Mouse (Mus musculus) forebrain, embryonic 11.5 days (tissue): ENCODE measurements around the gene Psmd4. TPM values are rescaled to one million over a fixed set of nuclear protein-coding genes. Genes with fewer than 3 reads are reported as not detected.

Experiments used
- ATAC-seq: fragments of 200-750 bp; cut with Nextera tagmentation; replicated peaks from 2 replicates; pipeline ENCODE4 v1.8.0; 2017; ENCODE audit warnings: moderate TSS enrichment; ENCODE audit not compliant: low FRiP score
- DNase-seq: peaks from one replicate; pipeline ENCODE4 v3.0.0-alpha.2; 2017; ENCODE audit warnings: low spot score
- H3K27ac ChIP-seq: fragments of 300-500 bp; sonication (generic); 2 replicates; pipeline ENCODE4 v1.5.1; 2014; ENCODE audit warnings: low read depth, low read length
- H3K27me3 ChIP-seq: fragments of 300-500 bp; sonication (generic); 2 replicates; pipeline ENCODE4 v1.6.1; 2014; ENCODE audit warnings: mild to moderate bottlenecking, low read length, mixed read lengths; ENCODE audit not compliant: control insufficient read depth, insufficient read depth
- H3K36me3 ChIP-seq: fragments of 300-500 bp; sonication (generic); 2 replicates; pipeline ENCODE4 v1.6.1; 2014; ENCODE audit warnings: mild to moderate bottlenecking, low read length, moderate library complexity, mixed read lengths; ENCODE audit not compliant: control insufficient read depth, insufficient read depth
- H3K4me1 ChIP-seq: fragments of 300-500 bp; sonication (generic); replicated peaks from 2 replicates; pipeline ENCODE4 v1.6.1; 2014; ENCODE audit warnings: low read length, mixed read lengths; ENCODE audit not compliant: control insufficient read depth, insufficient read depth
- H3K4me2 ChIP-seq: fragments of 300-500 bp; sonication (generic); 2 replicates; pipeline ENCODE4 v1.6.1; 2014; ENCODE audit warnings: low read depth, mild to moderate bottlenecking, low read length, moderate library complexity, mixed read lengths; ENCODE audit not compliant: severe bottlenecking
- H3K4me3 ChIP-seq: fragments of 300-500 bp; sonication (generic); 2 replicates; pipeline ENCODE4 v1.5.1; 2014; ENCODE audit warnings: low read depth, low read length
- H3K9ac ChIP-seq: fragments of 300-500 bp; sonication (generic); 2 replicates; pipeline ENCODE4 v1.6.1; 2014; ENCODE audit warnings: low read length
- H3K9me3 ChIP-seq: fragments of 300-500 bp; sonication (generic); 2 replicates; pipeline ENCODE4 v1.6.1; 2016; ENCODE audit warnings: low read length, mixed read lengths; ENCODE audit not compliant: control insufficient read depth
- WGBS: fragments of 180-500 bp; shearing (Covaris S2); extraction: QIAGEN DNeasy Blood & Tissue Kit; methylation state at CpG from one replicate; pipeline ENCODE4 v1.1.7; 2014; 5-methylcytosine and 5-hydroxymethylcytosine counted together
- polyA plus RNA-seq: library from polyadenylated mRNA; unstranded; fragments of >200 nt; fragmentation: Nextera tagmentation; extraction: Ambion mirVana; gene quantifications from 2 replicates; pipeline ENCODE4 v1.2.1, GENCODE M21; 2014

Psmd4 gene
- polyA plus RNA-seq, 1 experiment from 2014 or later = 312 TPM

- DNase-seq (no peak), ATAC-seq (no peak)
- Histone ChIP-seq H3K27ac (no peak overlapping the region), H3K4me3 (no peak overlapping the region), H3K9me3 (no peaks in the 10 kb centered on the region), H3K27me3 (no peaks in the 10 kb centered on the region), H3K36me3 (peaks cover 10% of the 10 kb centered on the region), H3K4me2 (no peak overlapping the region), H3K4me1 (peaks cover 2% of the 10 kb centered on the region; the same call in 1 of the 2 replicates), H3K9ac (no peak overlapping the region)
- WGBS = 88% methylated on average over 3 of the region's 3 CpGs
These were observed 36.8 kb downstream of the Psmd4 start for GRCm38 (mm10) chr3:95005651-95006050.

DNA sequence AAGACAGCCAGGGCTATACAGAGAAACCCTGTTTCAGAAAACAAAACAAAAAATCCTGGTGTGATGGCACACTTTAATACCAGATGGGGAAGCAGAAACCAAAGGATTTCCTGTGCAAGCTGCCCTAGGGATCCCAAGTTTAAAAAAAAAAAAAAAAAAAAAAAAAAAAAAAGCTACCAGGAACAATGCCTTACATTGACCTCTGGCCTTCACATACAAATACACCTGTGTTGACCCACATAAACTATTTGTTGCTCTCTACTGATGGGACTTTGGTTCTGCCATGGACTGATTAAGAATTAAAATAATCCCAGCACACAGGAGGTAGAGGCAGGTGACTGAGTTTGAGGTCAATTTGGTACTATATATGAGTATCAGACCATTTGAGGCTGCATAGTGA is 39.1 kb downstream of the Psmd4 start:
- no peak for ATAC-seq
- H3K27ac ChIP-seq = no peak overlapping the region

GRCm38 (mm10) chr3:95002569-95002968 is 39.8 kb downstream of the Psmd4 start:
- H3K27ac ChIP-seq = peak overlapping the region; percentile 46; the same call in 1 of the 2 replicates
- H3K4me2 ChIP-seq = no peak overlapping the region
- H3K27me3 ChIP-seq = no peaks in the 10 kb centered on the region
- H3K36me3 ChIP-seq = peaks cover 7% of the 10 kb centered on the region; the same call in 1 of the 2 replicates
- peak; percentile 68 for ATAC-seq
- H3K4me3 ChIP-seq = no peak overlapping the region
- 58% methylated on average over 4 of the region's 4 CpGs for WGBS
- DNase-seq = peak; percentile 49
- no peaks in the 10 kb centered on the region; the same call in 1 of the 2 replicates for H3K4me1 ChIP-seq
- H3K9ac ChIP-seq = no peak overlapping the region; the same call in 1 of the 2 replicates
- no peaks in the 10 kb centered on the region for H3K9me3 ChIP-seq

More for the DNA sequence above, 39.1 kb downstream of the Psmd4 start:
- peaks cover 12% of the 10 kb centered on the region; the same call in 1 of the 2 replicates for H3K36me3 ChIP-seq
- no peaks in the 10 kb centered on the region for H3K27me3 ChIP-seq
- no peaks in the 10 kb centered on the region; the same call in 1 of the 2 replicates for H3K4me1 ChIP-seq
- no peak overlapping the region for H3K4me2 ChIP-seq
- no peak for DNase-seq
- no peak overlapping the region for H3K4me3 ChIP-seq
- H3K9ac ChIP-seq = no peak overlapping the region
- H3K9me3 ChIP-seq = no peaks in the 10 kb centered on the region

GRCm38 (mm10) chr3:94996946-94997345 is 45.5 kb downstream of the Psmd4 start:
- Histone ChIP-seq H3K4me3 (no peak overlapping the region), H3K4me1 (no peaks in the 10 kb centered on the region), H3K36me3 (peaks cover 7% of the 10 kb centered on the region; the same call in 1 of the 2 replicates), H3K4me2 (no peak overlapping the region), H3K27me3 (no peaks in the 10 kb centered on the region), H3K27ac (no peak overlapping the region), H3K9me3 (no peaks in the 10 kb centered on the region), H3K9ac (no peak overlapping the region)
- WGBS = 43% methylated on average over 2 of the region's 2 CpGs
- ATAC-seq = 0 out of 2 replicates have a peak, but pooled peaks have one; percentile 4
- DNase-seq = peak; percentile 87

GRCm38 (mm10) chr3:94989159-94989761 is 53.2 kb downstream of the Psmd4 start:
- DNase-seq (no peak), ATAC-seq (no peak)
- Histone ChIP-seq H3K36me3 (no peaks in the 10 kb centered on the region; the same call in 1 of the 2 replicates), H3K9ac (no peak overlapping the region), H3K9me3 (no peaks in the 10 kb centered on the region), H3K4me2 (no peak overlapping the region), H3K4me1 (no peaks in the 10 kb centered on the region), H3K4me3 (no peak overlapping the region), H3K27ac (no peak overlapping the region), H3K27me3 (no peaks in the 10 kb centered on the region)
- 53% methylated on average over 9 of the region's 9 CpGs for WGBS

DNA sequence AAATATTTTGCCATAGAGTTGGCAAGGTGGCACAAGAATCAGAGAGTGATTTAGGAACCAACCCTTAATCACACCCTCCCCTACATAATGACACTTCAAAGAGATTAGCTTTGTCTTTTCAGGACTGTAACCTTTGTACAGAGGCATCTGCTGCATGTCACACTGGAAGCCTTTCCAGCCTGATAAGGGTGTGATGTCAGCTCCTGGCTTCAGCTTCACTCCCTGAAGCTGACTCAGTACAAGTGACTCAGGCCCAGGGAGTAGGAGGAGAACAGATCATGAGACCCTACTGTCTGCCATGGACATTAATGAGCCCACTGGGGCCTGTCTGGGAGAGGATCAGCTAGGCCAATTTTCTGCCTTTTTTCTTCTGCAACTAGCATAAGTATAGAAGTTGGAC is 54.8 kb downstream of the Psmd4 start:
- H3K27me3 ChIP-seq = no peaks in the 10 kb centered on the region
- no peak for ATAC-seq
- no peak overlapping the region for H3K4me3 ChIP-seq
- no peak overlapping the region for H3K9ac ChIP-seq
- no peak overlapping the region for H3K27ac ChIP-seq
- H3K4me2 ChIP-seq = no peak overlapping the region
- DNase-seq = no peak
- H3K4me1 ChIP-seq = no peaks in the 10 kb centered on the region
- H3K36me3 ChIP-seq = no peaks in the 10 kb centered on the region; the same call in 1 of the 2 replicates
- no peaks in the 10 kb centered on the region for H3K9me3 ChIP-seq

DNA sequence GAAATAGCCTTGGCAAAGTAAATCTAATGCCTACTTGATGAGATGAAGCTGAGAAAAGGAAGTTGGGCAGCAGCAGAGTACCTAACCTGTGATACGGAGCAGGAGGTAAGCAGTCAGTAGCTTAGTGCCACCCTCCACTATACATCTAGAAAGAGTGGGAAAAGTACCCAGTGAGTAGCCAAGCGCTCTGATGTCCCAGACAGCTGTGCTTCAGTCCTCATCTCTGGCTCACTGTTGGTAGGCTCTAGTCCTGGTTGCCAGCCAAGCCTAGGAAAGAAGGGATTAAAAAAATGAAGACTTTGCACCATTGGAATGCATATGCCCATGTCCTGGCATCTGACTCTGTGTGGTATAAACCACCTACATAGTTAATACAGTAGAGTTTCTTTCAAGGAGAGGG is 56.9 kb downstream of the Psmd4 start:
- Histone ChIP-seq H3K36me3 (no peaks in the 10 kb centered on the region; the same call in 1 of the 2 replicates), H3K4me1 (no peaks in the 10 kb centered on the region), H3K4me2 (no peak overlapping the region), H3K4me3 (no peak overlapping the region), H3K27me3 (no peaks in the 10 kb centered on the region), H3K27ac (no peak overlapping the region), H3K9me3 (no peaks in the 10 kb centered on the region), H3K9ac (no peak overlapping the region)
- DNase-seq (no peak), ATAC-seq (no peak)
- WGBS = 89% methylated on average over 2 of the region's 2 CpGs

- Histone ChIP-seq H3K4me2 (no peak overlapping the region), H3K9me3 (no peaks in the 10 kb centered on the region), H3K27me3 (no peaks in the 10 kb centered on the region), H3K9ac (no peak overlapping the region), H3K36me3 (no peaks in the 10 kb centered on the region; the same call in 1 of the 2 replicates), H3K4me1 (no peaks in the 10 kb centered on the region), H3K27ac (no peak overlapping the region), H3K4me3 (no peak overlapping the region)
- 92% methylated on average over 11 of the region's 11 CpGs for WGBS
- ATAC-seq = no peak
- no peak for DNase-seq
These were observed 58.1 kb downstream of the Psmd4 start for GRCm38 (mm10) chr3:94984312-94984711.
